Mouse (Mus musculus): ENCODE measurements at regions not wholly inside any gene's neighbourhood (a gene's known extent, or its start where the extent isn't known, plus 50 kb on each side); places are given as distances from the start of the nearest gene placed in this dataset.

GRCm38 (mm10) chr13:46222031-46222430 is 51.5 kb upstream of the Stmnd1 start:
- DNase-seq (ENCODE audit: low spot score) (peak; percentile 6), ATAC-seq (no peak)
- H3K4me3 ChIP-seq (ENCODE audit: low read depth, low read length), result no peak overlapping the region
- H3K36me3 ChIP-seq (ENCODE audit: insufficient read depth, low read length), result no peaks in the 10 kb centered on the region
- TF ChIP-seq CTCF (IDR thresholded peaks at IDR 0.05), result no peak
- no peak for TF ChIP-seq EP300 (IDR thresholded peaks at IDR 0.05)
- no peak overlapping the region for H3K9ac ChIP-seq (replicated peaks; ENCODE audit: low read depth)
- WGBS, result 58% methylated on average over 7 of the region's 7 CpGs
- H3K27me3 ChIP-seq (replicated peaks; ENCODE audit: insufficient read depth, low read length), result no peaks in the 10 kb centered on the region
- no peak overlapping the region for H3K4me2 ChIP-seq (replicated peaks; ENCODE audit: low read depth, low read length)
- no peak overlapping the region for H3K27ac ChIP-seq (ENCODE audit: low read length)
- no peaks in the 10 kb centered on the region for H3K4me1 ChIP-seq (ENCODE audit: insufficient read depth, low read depth, low read length)
- H3K9me3 ChIP-seq (ENCODE audit: low read length), result no peaks in the 10 kb centered on the region

GRCm38 (mm10) chr13:46218101-46218701 is 55.3 kb upstream of the Stmnd1 start:
- Histone ChIP-seq H3K4me1 (ENCODE audit: insufficient read depth, low read depth, low read length) (no peaks in the 10 kb centered on the region), H3K9ac (replicated peaks; ENCODE audit: low read depth) (no peak overlapping the region), H3K36me3 (ENCODE audit: insufficient read depth, low read length) (no peaks in the 10 kb centered on the region), H3K27me3 (replicated peaks; ENCODE audit: insufficient read depth, low read length) (no peaks in the 10 kb centered on the region), H3K4me2 (replicated peaks; ENCODE audit: low read depth, low read length) (peak overlapping the region; percentile 28; the same call in 1 of the 2 replicates), H3K9me3 (ENCODE audit: low read length) (no peaks in the 10 kb centered on the region), H3K27ac (ENCODE audit: low read length) (no peak overlapping the region), H3K4me3 (ENCODE audit: low read depth, low read length) (no peak overlapping the region)
- TF ChIP-seq EP300 (IDR thresholded peaks at IDR 0.05) (no peak), CTCF (IDR thresholded peaks at IDR 0.05) (no peak)
- ATAC-seq, result no peak
- peak; percentile 36 for DNase-seq (ENCODE audit: low spot score)
- 56% methylated on average over 20 of the region's 20 CpGs for WGBS

GRCm38 (mm10) chr13:46216954-46217838 is 56.3 kb upstream of the Stmnd1 start:
- Histone ChIP-seq H3K4me1 (ENCODE audit: insufficient read depth, low read depth, low read length) (no peaks in the 10 kb centered on the region), H3K9ac (replicated peaks; ENCODE audit: low read depth) (no peak overlapping the region), H3K4me2 (replicated peaks; ENCODE audit: low read depth, low read length) (no peak overlapping the region), H3K36me3 (ENCODE audit: insufficient read depth, low read length) (no peaks in the 10 kb centered on the region), H3K4me3 (ENCODE audit: low read depth, low read length) (no peak overlapping the region), H3K9me3 (ENCODE audit: low read length) (no peaks in the 10 kb centered on the region), H3K27ac (ENCODE audit: low read length) (no peak overlapping the region), H3K27me3 (replicated peaks; ENCODE audit: insufficient read depth, low read length) (no peaks in the 10 kb centered on the region)
- WGBS, result 72% methylated on average over 9 of the region's 9 CpGs
- TF ChIP-seq EP300 (IDR thresholded peaks at IDR 0.05) (no peak), CTCF (IDR thresholded peaks at IDR 0.05) (no peak)
- no peak for DNase-seq (ENCODE audit: low spot score)
- ATAC-seq, result no peak

- no peak overlapping the region for H3K27ac ChIP-seq (ENCODE audit: low read length)
- H3K36me3 ChIP-seq (ENCODE audit: insufficient read depth, low read length), result no peaks in the 10 kb centered on the region
- H3K9me3 ChIP-seq (ENCODE audit: low read length), result no peaks in the 10 kb centered on the region
- ATAC-seq, result no peak; the same call in 1 of the 2 replicates
- H3K4me3 ChIP-seq (ENCODE audit: low read depth, low read length), result no peak overlapping the region
- WGBS, result 44% methylated on average over 3 of the region's 3 CpGs
- TF ChIP-seq CTCF (IDR thresholded peaks at IDR 0.05) (no peak), EP300 (IDR thresholded peaks at IDR 0.05) (peak; percentile 30)
- H3K9ac ChIP-seq (replicated peaks; ENCODE audit: low read depth), result no peak overlapping the region
- H3K4me1 ChIP-seq (ENCODE audit: insufficient read depth, low read depth, low read length), result no peaks in the 10 kb centered on the region
- DNase-seq (ENCODE audit: low spot score), result peak; percentile 44
- no peak overlapping the region for H3K4me2 ChIP-seq (replicated peaks; ENCODE audit: low read depth, low read length)
- no peaks in the 10 kb centered on the region for H3K27me3 ChIP-seq (replicated peaks; ENCODE audit: insufficient read depth, low read length)
These were observed 70.0 kb upstream of the Stmnd1 start for GRCm38 (mm10) chr13:46203551-46203950.

- no peaks in the 10 kb centered on the region for H3K9me3 ChIP-seq (ENCODE audit: low read length)
- no peak overlapping the region for H3K9ac ChIP-seq (replicated peaks; ENCODE audit: low read depth)
- TF ChIP-seq CTCF (IDR thresholded peaks at IDR 0.05) (no peak), EP300 (IDR thresholded peaks at IDR 0.05) (no peak)
- no peak for DNase-seq (ENCODE audit: low spot score)
- no peak overlapping the region for H3K4me3 ChIP-seq (ENCODE audit: low read depth, low read length)
- no peaks in the 10 kb centered on the region for H3K27me3 ChIP-seq (replicated peaks; ENCODE audit: insufficient read depth, low read length)
- no peaks in the 10 kb centered on the region for H3K4me1 ChIP-seq (ENCODE audit: insufficient read depth, low read depth, low read length)
- H3K4me2 ChIP-seq (replicated peaks; ENCODE audit: low read depth, low read length), result no peak overlapping the region
- WGBS, result 82% methylated on average over 6 of the region's 6 CpGs
- H3K36me3 ChIP-seq (ENCODE audit: insufficient read depth, low read length), result no peaks in the 10 kb centered on the region
- no peak overlapping the region for H3K27ac ChIP-seq (ENCODE audit: low read length)
- no peak for ATAC-seq
These were observed 70.9 kb upstream of the Stmnd1 start for GRCm38 (mm10) chr13:46202586-46202985.

GRCm38 (mm10) chr13:46201029-46201599 is 72.4 kb upstream of the Stmnd1 start:
- Histone ChIP-seq H3K27me3 (replicated peaks; ENCODE audit: insufficient read depth, low read length) (no peaks in the 10 kb centered on the region), H3K27ac (ENCODE audit: low read length) (no peak overlapping the region), H3K36me3 (ENCODE audit: insufficient read depth, low read length) (no peaks in the 10 kb centered on the region), H3K4me3 (ENCODE audit: low read depth, low read length) (no peak overlapping the region), H3K9ac (replicated peaks; ENCODE audit: low read depth) (no peak overlapping the region), H3K9me3 (ENCODE audit: low read length) (no peaks in the 10 kb centered on the region), H3K4me2 (replicated peaks; ENCODE audit: low read depth, low read length) (no peak overlapping the region), H3K4me1 (ENCODE audit: insufficient read depth, low read depth, low read length) (no peaks in the 10 kb centered on the region)
- no peak for TF ChIP-seq EP300 (IDR thresholded peaks at IDR 0.05)
- TF ChIP-seq CTCF (IDR thresholded peaks at IDR 0.05), result no peak
- 81% methylated on average over 14 of the region's 14 CpGs for WGBS
- no peak for DNase-seq (ENCODE audit: low spot score)
- ATAC-seq, result no peak

Data from lung, postnatal 0 days (tissue).